ENCODE assay signal across 22 mouse cellular contexts in genomic region chr3:123070996-123071395, GRCm38 (mm10). TPM values are rescaled to one million over a fixed set of nuclear protein-coding genes. Genes with fewer than 3 reads are reported as not detected.
DNase-seq lines count a peak whose midpoint lies in the region; ATAC-seq and TF ChIP-seq lines count a peak whose summit lies in the region.
"Had no signal": no experiment of that assay in that cellular context is flagged by ENCODE, and none has a peak within 500 bp of the region (broad histone marks: within the 10 kb centered on the region; RNA-seq: fewer than 3 reads in every experiment).

No protein-coding gene starts in this region.

- 63% methylated on average over 1 of the region's 1 CpGs for WGBS in heart, embryonic 10.5 days
- 37% methylated on average over 1 of the region's 1 CpGs for WGBS in heart, postnatal 0 days

- no peak for TF ChIP-seq CTCF in gastrocnemius, adult 2 months (IDR thresholded peaks at IDR 0.05)
- no peak for TF ChIP-seq CTCF in heart, postnatal 0 days (IDR thresholded peaks at IDR 0.05; ENCODE audit: low read depth)

- no peaks in the 10 kb centered on the region for H3K27me3 ChIP-seq in heart, embryonic 10.5 days (ENCODE audit: insufficient read depth, poor library complexity, severe bottlenecking)
- H3K27me3 ChIP-seq in heart, postnatal 0 days (ENCODE audit: control insufficient read depth, insufficient read depth, low read length) = no peaks in the 10 kb centered on the region
- H3K27me3 ChIP-seq: forebrain, embryonic 15.5 days had no signal

- H3K27ac ChIP-seq in gastrocnemius, adult 2 months = peak overlapping the region; percentile 28; the same call in 1 of the 2 replicates
- H3K27ac ChIP-seq in heart, embryonic 10.5 days = 0 out of 2 replicates have a peak overlapping the region, but pooled peaks have one; percentile 22
- peak overlapping the region; percentile 76 for H3K27ac ChIP-seq in heart, postnatal 0 days (ENCODE audit: low read depth)
- H3K27ac ChIP-seq: forebrain, embryonic 15.5 days; hindbrain, embryonic 14.5 days had no signal

- peak; percentile 85 for ATAC-seq in heart, postnatal 0 days (ENCODE audit: insufficient read depth, low read depth)
- ATAC-seq: forebrain, embryonic 15.5 days; midbrain, embryonic 16.5 days had no signal

- H3K4me2 ChIP-seq in heart, postnatal 0 days (ENCODE audit: low read depth, low read length) = no peak overlapping the region
- H3K4me2 ChIP-seq: forebrain, embryonic 15.5 days; hindbrain, embryonic 14.5 days; liver, embryonic 11.5 days; lung, embryonic 14.5 days had no signal

- no peak overlapping the region for H3K4me3 ChIP-seq in gastrocnemius, adult 2 months
- H3K4me3 ChIP-seq in heart, embryonic 10.5 days = no peak overlapping the region
- no peak overlapping the region for H3K4me3 ChIP-seq in heart, postnatal 0 days (ENCODE audit: low read depth, low read length)
- H3K4me3 ChIP-seq: forebrain, embryonic 15.5 days had no signal

- H3K9ac ChIP-seq in heart, postnatal 0 days (replicated peaks; ENCODE audit: low read depth, low read length) = no peak overlapping the region; the same call in 1 of the 2 replicates
- H3K9ac ChIP-seq: forebrain, embryonic 15.5 days; hindbrain, embryonic 14.5 days; lung, embryonic 14.5 days had no signal

- peaks cover 34% of the 10 kb centered on the region for H3K4me1 ChIP-seq in heart, embryonic 10.5 days
- H3K4me1 ChIP-seq in heart, postnatal 0 days (ENCODE audit: control insufficient read depth, insufficient read depth) = peaks cover 8% of the 10 kb centered on the region
- H3K4me1 ChIP-seq: forebrain, embryonic 15.5 days had no signal

- no peak for DNase-seq in gastrocnemius, adult 2 months
- no peak for DNase-seq in gastrocnemius, postnatal 36 days
- DNase-seq in heart, embryonic 10.5 days (ENCODE audit: low spot score) = no peak
- peak; percentile 58 for DNase-seq in heart, postnatal 0 days (ENCODE audit: low spot score)
- DNase-seq in retina, postnatal 1 day = peak; percentile 18
- DNase-seq in cerebellum, adult 9-10 months = no peak
- DNase-seq in spleen, adult 12 weeks (ENCODE audit: low spot score) = no peak
- DNase-seq in ovary, postnatal 14 days (ENCODE audit: low spot score) = no peak
- DNase-seq: cerebellum, adult 9-11 months; kidney, adult 11 months; lung, embryonic 14.5 days; lung, postnatal 36 days; right cerebral cortex, postnatal 4 days; thymus, postnatal 25 days had no signal

- TF ChIP-seq EP300 in heart, postnatal 0 days (IDR thresholded peaks at IDR 0.05; ENCODE audit: low read depth) = no peak

- no peaks in the 10 kb centered on the region for H3K36me3 ChIP-seq in heart, embryonic 10.5 days
- no peaks in the 10 kb centered on the region for H3K36me3 ChIP-seq in heart, postnatal 0 days (replicated peaks; ENCODE audit: control insufficient read depth, insufficient read depth, low read length)
- H3K36me3 ChIP-seq: forebrain, embryonic 15.5 days; G1E had no signal

- intact Hi-C loops in gastrocnemius, adult 2 months (cut with DNase I) = loop anchor here (5.0 kb wide), 1 partner anchor 34 kb away; the partner anchor contains the start of gene Myoz2
- intact Hi-C loops in gastrocnemius, postnatal 36 days (cut with DNase I) = no loop called here

- H3K9me3 ChIP-seq in heart, embryonic 10.5 days = no peaks in the 10 kb centered on the region
- no peaks in the 10 kb centered on the region for H3K9me3 ChIP-seq in heart, postnatal 0 days (replicated peaks; ENCODE audit: control insufficient read depth, low read length)
- H3K9me3 ChIP-seq: forebrain, embryonic 15.5 days; G1E had no signal

RNA-seq across cellular contexts. Expression of gene Myoz2, which starts 36.2 kb away (rescaled TPM):
- 100 to 1,000 TPM; 281 to 748 TPM for total RNA-seq in gastrocnemius, adult 2 months (2021)
- 100 to 1,000 TPM; 209 to 515 TPM for total RNA-seq in gastrocnemius, postnatal 36 days (2021)
- 24.0 and 70.2 TPM in 2 replicates for polyA plus RNA-seq in heart, embryonic 10.5 days (2016; fragmentation: Nextera tagmentation; extraction: Ambion mirVana)
- 346 and 521 TPM in 2 replicates for total RNA-seq in heart, postnatal 0 days (2014; rRNA removed; ENCODE audit: low replicate concordance)
- polyA plus RNA-seq in heart, postnatal 0 days (2015; fragmentation: Nextera tagmentation; extraction: Ambion mirVana) = 574 and 591 TPM in 2 replicates
- total RNA-seq: layer of hippocampus, postnatal 14 days; neutrophil, adult 5-6 weeks had no signal
- polyA plus RNA-seq: forebrain, embryonic 15.5 days; G1E; hindbrain, embryonic 14.5 days; large intestine, adult 2 months; midbrain, embryonic 16.5 days had no signal

Comparison
In these comparisons a context has a peak if more than half of its experiments do, and no peak if none do; other contexts are left out.
1. DNase-seq: peak in heart, postnatal 0 days (single experiment) and retina, postnatal 1 day (single experiment); none in gastrocnemius, adult 2 months (single experiment), gastrocnemius, postnatal 36 days (0 of 2), heart, embryonic 10.5 days (single experiment), cerebellum, adult 9-10 months (single experiment), spleen, adult 12 weeks (single experiment) and ovary, postnatal 14 days (single experiment).
2. H3K27ac ChIP-seq: peak in every context shown above with its lines; median percentile 76 in heart, postnatal 0 days; 28 in gastrocnemius, adult 2 months; 22 in heart, embryonic 10.5 days.